Mouse (Mus musculus) natural killer cell, adult 2 months (primary cell): Measurements from ENCODE around the gene Gan.

Experiments
- DNase-seq, 2 experiments: peaks; one replicate each; pipeline ENCODE4 v3.0.0; 2022; ENCODE audit warnings: low spot score in 2 of 2

Gene Gan

DNA sequence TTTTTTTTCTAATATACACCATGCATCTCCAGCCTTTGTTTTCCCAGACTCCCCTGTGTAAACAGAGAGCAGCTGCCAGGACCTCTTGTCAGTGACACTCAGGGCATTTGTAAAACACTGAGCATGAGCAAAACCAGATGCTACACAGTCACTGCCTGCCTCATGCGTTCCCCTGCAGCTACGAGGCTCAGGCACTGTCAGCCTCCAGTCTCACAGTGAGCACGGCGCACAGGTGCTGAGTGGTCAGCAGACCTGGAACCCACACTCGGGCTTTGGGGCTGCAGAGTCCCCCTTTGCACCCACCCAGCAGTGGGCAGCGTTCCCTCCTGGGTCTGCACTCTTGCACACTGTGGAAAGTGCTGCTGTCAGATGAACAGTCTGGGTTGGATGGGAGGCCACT is 41.7 kb downstream of the Gan start:
- DNase-seq, result no peak

DNA sequence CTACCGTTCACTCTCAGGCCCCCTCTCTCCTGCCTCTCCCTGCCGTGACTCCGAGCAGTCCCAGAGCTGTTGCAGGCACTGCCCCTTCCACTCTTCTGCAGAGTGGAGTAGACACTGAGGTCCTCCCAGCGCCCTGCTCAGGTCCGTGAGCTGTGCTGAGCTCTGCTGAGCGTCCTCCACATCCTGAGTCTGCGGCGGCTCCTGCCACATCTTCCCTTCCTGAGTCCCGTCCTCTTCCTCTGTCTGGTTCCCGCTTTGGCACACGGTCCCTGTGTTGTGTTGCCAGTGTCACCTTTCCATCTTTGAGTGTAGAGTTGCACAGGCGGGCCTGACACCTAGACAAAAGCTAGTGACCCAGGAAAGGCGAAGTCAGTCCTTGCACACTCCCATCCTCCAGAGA is 42.4 kb downstream of the Gan start:
- DNase-seq, result no peak

GRCm38 (mm10) chr8:117200803-117201202 is 42.9 kb downstream of the Gan start:
- no peak for DNase-seq

DNA sequence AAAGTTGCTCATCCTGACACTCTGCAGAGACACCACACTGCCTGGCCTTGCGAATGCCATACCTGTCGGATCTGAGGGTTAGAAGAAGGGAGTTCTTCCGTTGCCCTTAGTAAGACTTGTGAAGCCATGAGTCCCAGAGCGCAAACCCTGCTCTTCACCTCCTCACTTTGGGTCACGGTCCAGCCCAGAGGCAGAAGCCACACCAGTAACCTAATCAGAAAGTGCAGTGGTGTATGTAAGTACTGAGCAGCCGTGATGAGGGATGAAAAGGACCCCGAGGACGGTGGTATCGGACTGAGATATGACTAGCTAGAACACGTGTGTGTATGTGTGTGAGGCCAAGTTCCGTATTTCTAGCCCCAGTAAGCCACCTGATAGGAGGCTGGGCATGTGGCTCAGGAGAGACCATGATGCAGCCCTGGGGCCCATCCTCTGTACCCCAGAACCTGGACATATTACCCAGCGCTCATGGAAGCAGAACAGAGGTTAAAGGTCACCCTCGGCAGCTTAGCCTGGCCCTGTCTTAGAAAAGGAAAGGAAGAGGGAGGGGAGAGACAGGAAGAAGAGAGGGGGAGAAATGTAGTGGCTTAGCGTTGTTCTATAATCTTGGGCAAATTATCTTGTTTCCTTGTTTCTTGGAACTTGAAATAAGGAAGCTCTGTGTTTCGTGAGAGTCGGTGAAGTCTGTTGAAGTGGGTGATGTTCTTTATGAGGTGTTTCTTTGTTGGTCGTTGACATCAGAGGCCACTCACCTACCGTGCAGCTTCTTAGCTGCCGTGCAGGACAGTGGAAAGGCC is 43.5 kb downstream of the Gan start:
- no peak for DNase-seq

DNA sequence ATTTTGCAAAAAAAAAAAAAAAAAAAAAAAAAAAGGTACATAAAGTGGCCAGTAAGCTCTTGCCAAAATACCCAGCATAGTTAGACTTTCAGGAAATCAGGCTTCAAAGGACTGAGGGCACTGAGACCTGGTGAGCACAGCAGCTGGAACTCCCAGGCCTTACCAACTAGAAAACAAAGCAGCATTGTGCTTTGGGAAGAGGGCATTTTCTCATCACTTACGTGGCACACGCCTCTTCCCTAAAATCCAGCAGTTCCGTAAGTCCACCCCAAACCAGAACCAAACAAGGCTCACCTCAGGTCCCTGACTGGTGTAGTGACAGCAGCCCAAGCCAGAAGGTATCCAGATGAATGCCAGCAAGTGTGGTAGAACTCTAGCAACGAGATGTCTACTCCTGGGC is 45.1 kb downstream of the Gan start:
- DNase-seq, result no peak

GRCm38 (mm10) chr8:117205884-117206283 is 47.9 kb downstream of the Gan start:
- no peak for DNase-seq

DNA sequence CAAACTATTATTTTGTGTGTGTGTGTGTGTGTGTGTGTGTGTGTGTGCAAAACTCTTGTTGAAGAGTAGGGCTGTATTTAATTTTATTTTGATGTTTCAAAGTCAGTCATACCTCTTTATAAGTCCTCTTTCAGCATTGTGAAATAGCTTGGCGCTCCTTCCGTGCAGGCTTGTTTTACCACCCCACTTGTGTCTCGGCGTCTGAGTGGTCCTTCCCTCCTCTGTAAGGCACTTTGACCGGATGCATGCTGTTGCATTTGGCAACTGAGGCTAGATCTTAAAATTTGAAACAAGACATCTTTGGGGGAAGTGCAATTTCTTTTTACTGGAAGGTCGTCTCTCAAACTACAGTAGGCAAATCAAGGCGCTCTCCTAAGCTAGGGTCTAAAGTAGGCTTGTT is 48.7 kb downstream of the Gan start:
- no peak for DNase-seq

GRCm38 (mm10) chr8:117209150-117209549 is 51.2 kb downstream of the Gan start:
- DNase-seq, result peak in 1 of 2 experiments; percentile 45

- no peak for DNase-seq
These were observed 54.2 kb downstream of the Gan start for GRCm38 (mm10) chr8:117212100-117212499.

- DNase-seq, result no peak
These were observed 59.8 kb downstream of the Gan start for GRCm38 (mm10) chr8:117217724-117218123.

- no peak for DNase-seq
These were observed 64.5 kb downstream of the Gan start for GRCm38 (mm10) chr8:117222396-117222795.

GRCm38 (mm10) chr8:117224630-117225029 is 66.7 kb downstream of the Gan start:
- peak; percentile 79 to 85 for DNase-seq

GRCm38 (mm10) chr8:117226306-117226705 is 68.4 kb downstream of the Gan start:
- no peak for DNase-seq

DNA sequence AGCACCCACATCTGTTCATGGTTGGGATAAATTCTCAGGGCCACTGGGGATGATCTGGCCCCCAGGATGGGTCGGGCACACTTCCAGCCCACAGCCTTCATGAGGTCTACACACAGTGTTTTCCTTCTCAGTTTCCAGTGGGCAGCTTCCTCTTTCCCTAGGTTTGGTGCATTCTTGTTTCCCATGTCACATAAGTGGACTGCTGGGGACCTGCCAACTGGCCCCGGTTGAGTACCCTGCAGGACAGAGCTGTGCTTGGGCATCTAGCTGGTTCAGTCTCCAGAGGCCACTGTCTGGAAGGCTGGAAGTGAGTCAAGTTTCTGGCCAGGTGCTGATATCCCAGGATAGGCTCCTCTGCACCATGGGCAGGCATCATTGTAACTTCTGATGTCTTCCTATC is 69.4 kb downstream of the Gan start:
- DNase-seq, result no peak

DNA sequence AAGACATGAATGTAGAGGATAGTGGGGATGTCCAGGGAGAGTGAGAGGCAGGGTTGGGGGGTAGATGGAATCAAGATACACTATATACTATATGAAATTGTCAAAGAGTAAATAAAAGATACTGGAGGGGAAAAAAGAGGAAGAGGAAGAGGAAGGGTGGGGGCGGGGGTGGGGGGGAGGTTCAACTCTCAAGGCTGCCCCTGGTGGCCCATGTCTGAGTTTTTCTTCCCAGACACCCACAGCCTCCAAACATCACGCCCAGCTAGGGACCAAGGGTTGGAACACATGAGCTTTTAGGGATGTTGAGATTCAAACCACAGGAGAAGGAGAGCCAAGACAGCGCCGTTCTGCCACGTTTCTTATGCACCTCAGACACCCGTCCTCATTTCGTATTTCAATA is 75.3 kb downstream of the Gan start:
- no peak for DNase-seq

DNA sequence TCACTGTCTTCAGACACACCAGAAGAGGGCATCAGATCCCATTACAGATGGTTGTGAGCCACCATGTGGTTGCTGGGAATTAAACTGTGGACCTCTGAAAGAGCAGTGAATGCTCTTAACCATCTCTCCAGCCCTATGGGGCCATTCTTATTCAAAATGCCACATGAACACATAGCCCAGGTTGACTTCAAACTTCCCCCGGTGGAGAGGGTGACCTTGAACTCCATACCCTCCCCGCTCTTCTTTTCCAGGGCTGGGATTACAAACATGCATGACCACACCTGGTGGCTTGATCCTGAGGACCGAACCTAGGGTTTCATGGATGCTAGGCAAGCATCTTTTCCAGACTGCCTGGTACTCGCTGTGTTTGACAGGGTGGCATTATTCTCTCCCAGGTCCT is 78.6 kb downstream of the Gan start:
- no peak for DNase-seq

DNA sequence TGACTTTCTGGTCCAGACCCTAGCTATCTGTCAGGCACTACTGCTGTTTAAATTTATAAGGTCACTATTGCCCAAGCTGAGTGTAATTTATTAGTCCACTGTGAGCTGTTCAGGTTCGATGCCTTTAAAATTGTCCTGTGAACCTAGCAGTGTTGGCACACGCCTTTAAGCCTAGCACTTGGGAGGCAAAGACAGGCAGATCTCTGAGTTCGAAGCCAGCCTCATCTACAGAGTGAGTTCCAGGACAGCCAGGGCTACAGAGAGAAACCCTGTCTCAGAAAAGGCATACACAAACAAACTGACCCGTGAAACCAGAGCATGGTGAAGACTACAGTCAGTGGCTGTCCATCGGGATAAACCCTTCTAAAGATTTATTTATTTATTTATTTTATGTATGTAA is 82.4 kb downstream of the Gan start:
- no peak for DNase-seq

- DNase-seq, result no peak
These were observed 83.0 kb downstream of the Gan start for GRCm38 (mm10) chr8:117240841-117241494.

- DNase-seq, result no peak
These were observed 83.9 kb downstream of the Gan start for GRCm38 (mm10) chr8:117241848-117242247.

- DNase-seq, result no peak
These were observed 84.4 kb downstream of the Gan start for GRCm38 (mm10) chr8:117242286-117242685.

GRCm38 (mm10) chr8:117244601-117245000 is 86.7 kb downstream of the Gan start:
- DNase-seq, result no peak

DNA sequence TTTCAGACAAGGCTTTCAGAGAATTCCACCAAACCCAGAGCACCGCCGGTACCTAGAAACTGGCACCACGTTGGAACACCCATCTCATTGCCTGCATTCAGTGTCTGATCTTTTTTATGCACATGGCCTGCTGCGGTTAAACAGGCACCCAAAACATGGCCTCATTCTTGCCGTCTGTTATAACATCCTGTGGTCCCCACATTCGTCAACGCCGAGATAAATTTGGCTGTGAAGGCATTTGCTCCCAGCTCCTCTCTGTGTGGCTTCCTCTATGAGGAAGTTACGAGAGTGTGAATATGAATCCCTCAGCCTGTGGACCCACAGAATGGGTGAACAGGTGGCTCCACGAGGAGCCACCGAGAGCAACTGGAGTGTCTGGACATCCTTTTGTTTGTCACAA is 90.4 kb downstream of the Gan start:
- no peak for DNase-seq

DNA sequence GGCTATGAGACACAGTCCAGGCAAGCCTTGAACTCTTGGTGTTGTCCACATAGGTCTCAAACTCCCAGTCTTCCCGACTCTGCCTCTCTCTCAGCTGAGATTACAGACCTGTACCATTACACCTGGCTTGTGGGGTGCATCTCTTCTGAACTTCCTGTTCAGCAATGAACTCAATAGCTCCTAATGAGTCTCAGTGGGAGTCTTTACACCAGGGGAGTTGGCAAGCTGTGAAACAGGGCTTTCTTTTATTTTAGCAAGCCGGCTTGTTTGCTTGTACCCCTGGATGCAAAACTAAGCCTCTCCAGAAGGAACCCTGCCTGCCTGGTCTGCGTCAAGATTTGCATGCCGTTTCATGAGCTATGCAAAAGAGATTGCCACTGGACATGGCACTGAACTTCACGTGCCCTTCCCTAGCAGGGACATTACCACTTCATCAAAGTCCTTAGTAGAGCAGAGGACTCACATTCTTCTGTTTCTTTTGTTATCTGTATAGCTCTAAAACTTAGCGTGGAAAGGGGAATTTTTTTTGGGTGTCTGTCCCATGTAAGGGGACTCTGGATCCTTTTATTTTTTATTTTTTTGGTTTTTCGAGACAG is 93.2 kb downstream of the Gan start:
- no peak for DNase-seq
